In the genomic region with DNA sequence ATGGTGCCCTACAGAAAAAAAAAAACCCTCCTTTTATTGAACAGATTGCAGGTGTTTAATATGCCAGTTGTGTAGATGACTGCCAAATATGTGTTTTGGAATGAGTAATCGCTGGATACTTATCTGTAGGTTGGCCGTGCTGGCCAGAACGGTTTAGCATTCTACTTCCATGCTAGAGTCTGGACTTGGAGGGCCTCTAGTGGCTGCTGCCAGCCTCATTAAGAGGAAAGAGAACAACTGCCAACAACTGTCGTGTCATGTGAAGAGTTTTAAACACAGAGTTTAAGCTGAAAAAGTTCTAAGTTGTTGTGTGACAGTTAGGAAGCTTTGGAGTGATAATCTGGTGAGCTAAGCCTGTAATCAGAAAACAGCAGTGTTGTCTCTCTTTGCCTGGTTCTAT, we compare ENCODE assay signal across 10 mouse cellular contexts. TPM values are rescaled to one million over a fixed set of nuclear protein-coding genes. Genes with fewer than 3 reads are reported as not detected.
DNase-seq lines count a peak whose midpoint lies in the region; ATAC-seq lines count a peak whose summit lies in the region.
"Had no signal": no experiment of that assay in that cellular context is flagged by ENCODE, and none has a peak within 500 bp of the region (broad histone marks: within the 10 kb centered on the region; RNA-seq: fewer than 3 reads in every experiment).

No protein-coding gene starts in this region.

- H3K27me3 ChIP-seq in kidney, embryonic 16.5 days (ENCODE audit: insufficient read depth, low read length): no peaks in the 10 kb centered on the region
- H3K27me3 ChIP-seq in midbrain, embryonic 10.5 days (ENCODE audit: low read depth, poor library complexity, severe bottlenecking): no peaks in the 10 kb centered on the region
- H3K27me3 ChIP-seq: megakaryocyte, embryonic 14.5 days had no signal

- H3K9ac ChIP-seq in kidney, embryonic 16.5 days (replicated peaks; ENCODE audit: low read length): no peak overlapping the region

- no peaks in the 10 kb centered on the region for H3K9me3 ChIP-seq in kidney, embryonic 16.5 days (ENCODE audit: low read length)
- no peaks in the 10 kb centered on the region for H3K9me3 ChIP-seq in midbrain, embryonic 10.5 days (replicated peaks)
- H3K9me3 ChIP-seq: megakaryocyte, embryonic 14.5 days had no signal

- H3K4me3 ChIP-seq in kidney, embryonic 16.5 days (ENCODE audit: low read length): no peak overlapping the region
- no peak overlapping the region for H3K4me3 ChIP-seq in midbrain, embryonic 10.5 days
- H3K4me3 ChIP-seq: megakaryocyte, embryonic 14.5 days had no signal

- no peaks in the 10 kb centered on the region for H3K36me3 ChIP-seq in kidney, embryonic 16.5 days (ENCODE audit: insufficient read depth, low read length)
- H3K36me3 ChIP-seq in midbrain, embryonic 10.5 days: no peaks in the 10 kb centered on the region

- H3K4me2 ChIP-seq in kidney, embryonic 16.5 days (replicated peaks; ENCODE audit: low read depth, low read length): no peak overlapping the region

- no peak for ATAC-seq in kidney, embryonic 16.5 days (ENCODE audit: low FRiP score, low TSS enrichment)

- DNase-seq in adrenal gland, postnatal 36 days: peak; percentile 1 to 6
- no peak for DNase-seq in adrenal gland, adult 18-20 months (ENCODE audit: low spot score in 2 of 2)
- DNase-seq in kidney, postnatal 4 days: peak; percentile 1 to 2
- peak; percentile 3 to 59 for DNase-seq in frontal cortex, adult 2 months (ENCODE audit: extremely low spot score in 1 of 2, low spot score in 1 of 2)
- peak; percentile 30 for DNase-seq in lung, postnatal 25 days (ENCODE audit: low spot score)
- DNase-seq in testis, postnatal 10 days (ENCODE audit: low spot score): no peak
- no peak for DNase-seq in midbrain, embryonic 10.5 days (ENCODE audit: low spot score)

- no peaks in the 10 kb centered on the region for H3K4me1 ChIP-seq in kidney, embryonic 16.5 days (ENCODE audit: insufficient read depth, low read length)
- H3K4me1 ChIP-seq in midbrain, embryonic 10.5 days: no peaks in the 10 kb centered on the region
- H3K4me1 ChIP-seq: megakaryocyte, embryonic 14.5 days had no signal

- H3K27ac ChIP-seq in kidney, embryonic 16.5 days (ENCODE audit: low read length): no peak overlapping the region
- H3K27ac ChIP-seq in midbrain, embryonic 10.5 days (replicated peaks): no peak overlapping the region

- WGBS in kidney, embryonic 16.5 days: 67% methylated on average over 4 of the region's 4 CpGs
- WGBS in midbrain, embryonic 10.5 days: 78% methylated on average over 4 of the region's 4 CpGs

RNA-seq across cellular contexts. Expression of a gene that starts 38.0 kb away (rescaled TPM):
- 10 to 100 TPM; 20.3 to 30.4 TPM for total RNA-seq in adrenal gland, postnatal 36 days (2021)
- 10 to 100 TPM; 29.6 to 35.2 TPM for total RNA-seq in adrenal gland, adult 18-20 months (2021)
- 0.56 and 1.5 TPM in 2 replicates for polyA plus RNA-seq in kidney, embryonic 16.5 days (2015; fragmentation: Nextera tagmentation; extraction: Ambion mirVana)
- 63.7 and 69.3 TPM in 2 replicates for polyA plus RNA-seq in frontal cortex, adult 2 months (2012; rRNA removed)
- polyA plus RNA-seq in midbrain, embryonic 10.5 days (2016; fragmentation: Nextera tagmentation; extraction: Ambion mirVana): 9.0 and 20.8 TPM in 2 replicates

RNA-seq across cellular contexts. Expression of a gene that starts 38.3 kb away (rescaled TPM):
- total RNA-seq in adrenal gland, postnatal 36 days (2021): under 1 TPM in 1 of 2 experiments, not detected in 1; 0.13 TPM
- total RNA-seq in adrenal gland, adult 18-20 months (2021): under 1 TPM; 0.19 to 0.20 TPM
- 0.17 and 0.20 TPM in 2 replicates for polyA plus RNA-seq in kidney, embryonic 16.5 days (2015; fragmentation: Nextera tagmentation; extraction: Ambion mirVana)
- not detected in 2 replicates for polyA plus RNA-seq in frontal cortex, adult 2 months (2012; rRNA removed)
- polyA plus RNA-seq in midbrain, embryonic 10.5 days (2016; fragmentation: Nextera tagmentation; extraction: Ambion mirVana): 0.10 and 0.22 TPM in 2 replicates
- polyA plus RNA-seq: C2C12 had no signal

Comparison
In these comparisons a context has a peak if more than half of its experiments do, and no peak if none do; other contexts are left out.
1. DNase-seq: peak in adrenal gland, postnatal 36 days (2 of 2), kidney, postnatal 4 days (2 of 2), frontal cortex, adult 2 months (2 of 2) and lung, postnatal 25 days (single experiment); none in adrenal gland, adult 18-20 months (0 of 2), testis, postnatal 10 days (single experiment) and midbrain, embryonic 10.5 days (single experiment).